Mouse (Mus musculus): ENCODE results near the gene Parva.

DNA sequence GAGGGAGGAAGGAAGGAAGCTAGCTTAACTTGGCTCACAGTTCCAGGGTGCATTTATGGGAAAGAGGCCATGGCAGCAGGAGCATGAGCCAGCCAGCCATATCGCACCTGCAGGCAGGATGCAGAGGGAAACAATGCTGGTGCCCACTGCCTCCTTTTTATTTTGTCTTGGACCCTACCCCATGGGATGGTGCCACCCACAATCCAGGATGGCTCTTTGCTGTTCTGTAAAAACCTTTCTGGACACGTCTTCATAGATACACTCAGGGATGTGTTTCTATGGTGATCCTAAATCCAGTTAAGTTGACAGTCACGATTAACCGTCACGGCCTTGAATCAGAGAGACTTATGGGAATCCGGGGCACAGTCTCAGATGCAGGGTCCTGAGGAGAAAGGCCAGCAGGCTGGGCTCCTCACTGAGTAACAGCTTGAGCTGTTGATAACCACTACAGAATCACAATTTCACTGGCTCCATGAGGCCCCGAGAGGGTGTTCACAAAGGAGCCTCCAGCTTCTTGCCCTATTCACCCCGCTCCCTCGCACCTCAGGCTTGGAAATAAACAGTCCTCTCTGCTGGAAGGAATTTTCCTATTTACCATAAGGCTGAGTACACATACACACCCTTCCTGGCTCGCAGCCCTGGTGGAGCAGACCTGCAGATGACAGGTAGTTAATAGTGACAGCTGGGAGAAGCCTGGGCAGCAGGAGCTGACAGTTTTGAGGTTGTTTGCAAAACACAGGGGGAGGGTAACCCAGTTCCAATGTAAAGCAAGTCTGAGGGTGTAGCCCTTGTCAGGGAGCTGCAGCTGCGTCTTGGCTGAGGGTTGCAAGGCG is 17.1 kb downstream of the Parva start:
- TF ChIP-seq CTCF (conservative IDR thresholded peaks at IDR 0.05 in 1 of 2, IDR thresholded peaks at IDR 0.05 in 1 of 2; ENCODE audit: low read depth in 2 of 2, low read length in 2 of 2) (no peak), POLR2A (IDR thresholded peaks at IDR 0.05; ENCODE audit: low read depth, low read length) (no peak), TCF12 (IDR thresholded peaks at IDR 0.05; ENCODE audit: low read depth, low read length) (no peak), IRF4 (IDR thresholded peaks at IDR 0.05; ENCODE audit: low read depth, low read length) (no peak), JUN (IDR thresholded peaks at IDR 0.05; ENCODE audit: insufficient read depth, low read depth, low read length) (no peak), ETS1 (conservative IDR thresholded peaks at IDR 0.05; ENCODE audit: low read depth, low read length) (no peak), NRF1 (IDR thresholded peaks at IDR 0.05; ENCODE audit: low read depth, low read length) (no peak), ZNF384 (IDR thresholded peaks at IDR 0.05; ENCODE audit: low read depth, low read length) (no peak), E2F4 (IDR thresholded peaks at IDR 0.05; ENCODE audit: insufficient replicate concordance, low read depth, low read length) (no peak), RAD21 (IDR thresholded peaks at IDR 0.05; ENCODE audit: low read depth, low read length) (no peak), MAFK (IDR thresholded peaks at IDR 0.05; ENCODE audit: insufficient replicate concordance, low read length) (no peak), EP300 (IDR thresholded peaks at IDR 0.05; ENCODE audit: low read length) (no peak), CHD2 (IDR thresholded peaks at IDR 0.05; ENCODE audit: low read length) (no peak)
